Mouse (Mus musculus) left cerebral cortex, postnatal 4 days (tissue): ENCODE data around the gene Itprip. TPM values are rescaled to one million over a fixed set of nuclear protein-coding genes. Genes with fewer than 3 reads are reported as not detected.
"Not testable (repeated sequence)": the region's sequence is repeated elsewhere in the genome, so short reads cannot be mapped to it uniquely, and the experiment has no call there.

ENCODE experiments used
- DNase-seq: peaks from one replicate; pipeline ENCODE4 v3.0.0-alpha.2; 2022
- intact Hi-C: fragments of 180-260 bp; cut with DNase I; formaldehyde crosslinking; loops from one replicate; pipeline ENCODE4 v1.15.1; 2025
- microRNA-seq: library from miRNA; unstranded; fragments of <30 nt; microRNA quantifications from one replicate; pipeline ENCODE4 v1.2.0, GENCODE M21; 2022
- total RNA-seq, 2 experiments: library from RNA; stranded (reverse); gene quantifications; 2 replicates each; pipeline ENCODE4 v1.2.3; 2021

The Itprip gene
- total RNA-seq, 2 experiments from 2014 or later = 2.3 to 2.8 TPM

DNA sequence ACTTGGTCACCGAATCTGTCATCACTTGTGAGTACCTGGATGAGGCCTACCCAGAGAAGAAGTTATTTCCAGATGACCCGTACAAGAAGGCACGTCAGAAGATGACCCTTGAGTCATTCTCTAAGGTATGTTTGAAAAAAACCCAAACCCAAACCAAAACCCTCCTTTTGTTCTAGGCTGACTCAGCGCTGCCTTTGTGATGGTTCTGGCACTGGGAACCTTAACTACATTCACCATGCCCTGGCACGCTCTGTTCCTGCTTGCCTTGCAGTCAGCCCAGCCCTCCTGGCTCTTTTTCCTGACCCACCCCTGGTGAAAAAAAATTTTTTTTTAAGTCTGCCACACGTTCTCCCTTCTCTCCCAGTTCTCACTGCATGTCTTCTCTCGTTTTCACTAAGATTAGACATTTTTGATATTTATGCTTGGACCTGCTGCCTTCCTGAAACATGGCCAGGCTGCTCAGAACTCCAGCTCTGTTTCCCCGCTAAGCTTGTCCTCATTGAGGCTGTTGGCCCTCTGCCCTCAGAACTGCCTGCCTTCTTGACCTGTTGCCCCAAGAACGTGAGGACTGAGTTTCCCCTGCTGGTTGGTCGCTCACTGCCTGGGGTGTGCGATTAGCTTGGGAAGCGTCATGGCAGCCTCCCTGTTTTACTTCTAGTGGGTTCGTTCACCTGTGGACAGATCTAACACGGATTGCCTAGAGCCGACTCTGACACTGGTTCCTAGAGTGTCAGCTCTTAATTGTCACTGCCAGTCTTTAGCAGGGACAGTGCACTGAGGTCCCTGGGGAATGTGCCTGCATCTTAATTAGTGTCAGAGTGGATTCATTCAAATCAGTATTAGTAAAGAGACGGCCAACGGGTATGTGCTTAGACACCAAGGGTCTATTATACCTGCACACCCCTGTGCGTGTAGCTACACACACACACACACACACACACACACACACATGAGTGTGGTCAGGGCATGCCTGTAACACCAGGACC lies 60.8 kb downstream of the Itprip start:
- DNase-seq = no peak
- intact Hi-C loops = no loop called here

GRCm38 (mm10) chr19:47854796-47855783 lies 64.0 kb downstream of the Itprip start, which contains the start of gene Gsto1:
Gsto1 (plus strand) TSS chr19:47854970.
- intact Hi-C loops = no loop called here

GRCm38 (mm10) chr19:47853951-47854795 lies 64.9 kb downstream of the Itprip start:
- DNase-seq = no peak
- intact Hi-C loops = no loop called here

More at GRCm38 (mm10) chr19:47854796-47855783, 64.0 kb downstream of the Itprip start, which contains the start of gene Gsto1:
- peak; percentile 86 for DNase-seq

DNA sequence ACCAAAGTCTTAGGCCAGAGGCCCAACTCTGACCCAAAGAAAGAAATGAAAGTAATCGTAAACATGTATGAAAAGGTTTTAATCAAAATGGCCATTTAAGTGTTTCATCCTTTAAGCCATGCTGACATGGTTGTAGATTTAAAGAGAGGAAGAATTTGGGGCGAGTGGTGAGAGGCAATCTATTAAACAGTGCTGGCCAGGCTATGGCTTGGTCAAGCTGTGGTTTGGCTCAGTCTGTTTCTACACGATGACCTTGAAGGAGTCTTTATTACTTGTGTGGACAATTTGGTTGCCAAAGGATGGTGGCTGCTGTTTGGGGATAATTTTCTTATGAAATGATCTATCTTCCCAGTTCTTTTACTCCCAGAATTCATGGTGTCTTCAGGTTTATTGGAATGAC lies 66.0 kb downstream of the Itprip start:
- no peak for DNase-seq
- intact Hi-C loops = no loop called here

GRCm38 (mm10) chr19:47852131-47852530 lies 67.0 kb downstream of the Itprip start:
- intact Hi-C loops, DNase-seq: not testable (repeated sequence)

DNA sequence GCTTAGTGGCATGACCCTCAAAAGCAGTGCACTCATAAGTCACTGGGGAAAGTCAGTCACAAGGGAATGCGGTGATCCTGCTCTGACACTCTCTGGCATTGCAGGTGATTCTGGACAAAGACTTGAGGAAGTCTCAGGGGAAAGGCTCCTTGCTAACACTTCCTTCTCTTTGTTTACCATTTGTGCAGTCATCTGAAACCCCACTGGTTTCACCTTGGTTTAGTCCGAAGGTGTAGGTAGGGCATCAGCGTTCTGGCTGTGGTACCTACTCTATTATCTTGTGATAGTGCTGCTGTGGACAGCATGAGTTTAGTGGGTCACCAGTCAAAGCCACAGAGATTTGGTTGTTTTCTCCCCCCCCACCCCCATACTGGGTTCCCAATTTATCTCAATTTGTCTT lies 69.4 kb downstream of the Itprip start:
- intact Hi-C loops = no loop called here
- no peak for DNase-seq

Small RNA genes lying within 50 kb of the gene (microRNA-seq; reads per million reads assigned to microRNA genes)
- not detected for gene Gm22240

Other genes starting within 250 kb of the Itprip start
- gene Col17a1, start 227.2 kb downstream of the Itprip start, total RNA-seq = under 1 TPM; 0.18 to 0.48 TPM
- gene Sfr1, start 187.6 kb downstream of the Itprip start, total RNA-seq = 100 to 1,000 TPM; 121 to 129 TPM
- 10 to 100 TPM; 88.3 to 91.0 TPM for gene Gsto1, start 64.3 kb downstream of the Itprip start, total RNA-seq
- gene Gsto2, start 53.8 kb downstream of the Itprip start, total RNA-seq = under 1 TPM; 0.78 to 0.93 TPM
- 1 to 10 TPM; 1.2 to 1.7 TPM for gene Cfap43, start within 50 bp of the Itprip start, total RNA-seq
- under 1 TPM; 0.36 to 0.77 TPM for gene Cfap58, start 18.4 kb upstream of the Itprip start, total RNA-seq